Mouse (Mus musculus): Measurements from ENCODE around the gene Gapvd1.

Gene Gapvd1

GRCm38 (mm10) chr2:34635249-34636165 is 119.5 kb downstream of the Gapvd1 start:
- DNase-seq (ENCODE audit: low spot score): no peak

- no peak for DNase-seq (ENCODE audit: low spot score)
Observed at GRCm38 (mm10) chr2:34632051-34632450, 123.0 kb downstream of the Gapvd1 start.

- DNase-seq (ENCODE audit: low spot score): no peak
Observed at GRCm38 (mm10) chr2:34630445-34630844, 124.6 kb downstream of the Gapvd1 start.

- DNase-seq (ENCODE audit: low spot score): no peak
Observed at GRCm38 (mm10) chr2:34629758-34630157, 125.3 kb downstream of the Gapvd1 start.

DNA sequence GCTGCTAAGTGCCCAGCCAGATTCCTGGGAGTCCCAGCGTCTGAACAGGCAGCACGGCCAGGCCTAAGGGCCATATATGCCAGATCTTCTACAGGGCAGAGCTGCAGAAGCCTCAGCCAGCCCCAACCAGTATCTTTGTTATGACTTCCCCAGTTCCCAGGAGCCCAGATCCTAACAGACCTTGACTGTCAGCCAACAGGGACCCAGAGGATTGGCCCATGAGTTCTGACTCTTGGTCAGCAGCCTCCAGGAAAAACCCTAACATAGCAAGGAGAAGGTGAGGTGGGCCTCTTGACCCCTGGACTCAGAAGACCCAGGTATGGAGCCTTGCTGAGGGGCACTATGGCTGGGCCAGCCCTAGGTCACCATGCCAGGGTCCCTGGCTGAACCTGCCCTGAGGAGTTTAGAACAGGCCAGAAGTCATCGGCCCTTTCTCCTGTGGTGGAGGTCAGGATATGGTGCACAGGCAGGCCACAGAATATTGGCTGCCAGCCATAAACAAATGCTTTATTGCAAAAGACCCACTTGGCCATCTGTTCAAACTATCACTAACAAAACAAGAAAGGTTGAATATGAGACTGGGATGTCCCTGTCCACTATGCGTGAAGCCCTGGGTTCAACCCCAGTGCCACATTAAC is 126.0 kb downstream of the Gapvd1 start:
- DNase-seq (ENCODE audit: low spot score): no peak

- no peak for DNase-seq (ENCODE audit: low spot score)
Observed at GRCm38 (mm10) chr2:34627328-34628226, 127.5 kb downstream of the Gapvd1 start.

Measured in urinary bladder, postnatal 10 days (tissue).